ENCODE assay signal across 27 mouse cellular contexts in the genomic region with DNA sequence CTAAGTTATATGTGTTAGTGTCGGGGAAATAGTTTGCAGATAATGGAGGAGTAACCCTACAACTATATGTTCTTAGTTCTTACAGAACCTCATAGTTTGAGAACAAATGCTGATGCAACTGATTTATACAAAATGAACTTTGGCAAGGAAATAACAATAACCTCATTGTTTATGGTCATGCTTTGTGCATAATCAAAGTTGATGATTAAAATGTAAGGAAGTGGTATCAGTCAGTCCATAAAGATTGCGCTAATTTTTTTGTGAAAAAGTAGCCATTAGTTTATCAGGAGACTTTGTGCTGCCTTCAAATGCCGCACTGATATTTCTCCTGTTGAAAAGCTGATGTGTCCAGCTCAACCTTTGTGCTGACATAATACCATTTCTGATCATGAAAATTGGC.
"Had no signal": no experiment of that assay in that cellular context is flagged by ENCODE, and none has a peak within 500 bp of the region (broad histone marks: within the 10 kb centered on the region; RNA-seq: fewer than 3 reads in every experiment).

No protein-coding gene starts in this region.

- DNase-seq: gastrocnemius, adult 2 months; gastrocnemius, postnatal 10 days; gastrocnemius, postnatal 36 days; heart, adult 2 months; heart, postnatal 10 days; heart, postnatal 4 days; kidney, adult 11 months; kidney, adult 2 months; kidney, adult 9 months; kidney, postnatal 14 days; kidney, postnatal 36 days; layer of hippocampus, adult 9-11 months; layer of hippocampus, postnatal 36 days; left cerebral cortex, postnatal 4 days had no signal

- H3K27ac ChIP-seq: gastrocnemius, adult 2 months; heart, adult 2 months; heart, embryonic 10.5 days; hindbrain, embryonic 10.5 days; hindbrain, embryonic 12.5 days; hindbrain, embryonic 14.5 days; kidney, embryonic 15.5 days; kidney, postnatal 0 days; limb, embryonic 13.5 days; limb, embryonic 15.5 days; liver, embryonic 12.5 days; liver, embryonic 14.5 days had no signal

- H3K9me3 ChIP-seq: heart, embryonic 10.5 days; limb, embryonic 15.5 days; liver, embryonic 12.5 days had no signal

- ATAC-seq: hindbrain, embryonic 16.5 days; inflammation-experienced regulatory T-cells, adult 6 months; liver, embryonic 12.5 days had no signal

- H3K4me3 ChIP-seq: gastrocnemius, adult 2 months; heart, adult 2 months; heart, embryonic 10.5 days; heart, embryonic 12.5 days; hindbrain, embryonic 10.5 days; hindbrain, embryonic 12.5 days; kidney, embryonic 15.5 days; limb, embryonic 13.5 days; limb, embryonic 15.5 days; liver, embryonic 12.5 days had no signal

- H3K9ac ChIP-seq: heart, embryonic 12.5 days; hindbrain, embryonic 12.5 days; hindbrain, embryonic 14.5 days; kidney, embryonic 15.5 days; limb, embryonic 13.5 days; limb, embryonic 15.5 days; liver, embryonic 12.5 days; liver, embryonic 14.5 days had no signal

- H3K4me1 ChIP-seq: hindbrain, embryonic 10.5 days; hindbrain, embryonic 12.5 days; limb, embryonic 15.5 days had no signal

- H3K4me2 ChIP-seq: heart, embryonic 12.5 days; hindbrain, embryonic 12.5 days; hindbrain, embryonic 14.5 days; kidney, embryonic 15.5 days; limb, embryonic 13.5 days; limb, embryonic 15.5 days; liver, embryonic 12.5 days had no signal

- H3K27me3 ChIP-seq: heart, embryonic 12.5 days; hindbrain, embryonic 12.5 days; kidney, embryonic 15.5 days; limb, embryonic 13.5 days; limb, embryonic 15.5 days; liver, embryonic 12.5 days had no signal
